Mouse (Mus musculus) thymus, adult 18-20 months (tissue): ENCODE data around the gene Duoxa1.

ENCODE experiments used
- DNase-seq, 2 experiments: peaks; one replicate each; pipeline ENCODE4 v3.0.0; 2022; ENCODE audit warnings: mixed read lengths in 2 of 2

The Duoxa1 gene

GRCm38 (mm10) chr2:122297271-122298095, 16.0 kb downstream of the Duoxa1 start:
- no peak for DNase-seq

- DNase-seq: no peak
Measured at GRCm38 (mm10) chr2:122294916-122295315, 18.6 kb downstream of the Duoxa1 start.

- no peak for DNase-seq
Measured at GRCm38 (mm10) chr2:122286137-122286536, 27.4 kb downstream of the Duoxa1 start.

GRCm38 (mm10) chr2:122284091-122284490, 29.4 kb downstream of the Duoxa1 start:
- no peak for DNase-seq

GRCm38 (mm10) chr2:122278769-122279168, 34.8 kb downstream of the Duoxa1 start:
- no peak for DNase-seq

GRCm38 (mm10) chr2:122266407-122267193, 46.9 kb downstream of the Duoxa1 start:
- DNase-seq: no peak

GRCm38 (mm10) chr2:122264690-122265089, 48.8 kb downstream of the Duoxa1 start:
- no peak for DNase-seq

- DNase-seq: no peak
Measured at GRCm38 (mm10) chr2:122260729-122261128, 52.8 kb downstream of the Duoxa1 start.

- no peak for DNase-seq
Measured at GRCm38 (mm10) chr2:122255997-122256396, 57.5 kb downstream of the Duoxa1 start.
